Mouse (Mus musculus) spleen, adult 2 months (tissue): ENCODE data around the gene Angptl8. TPM values are rescaled to one million over a fixed set of nuclear protein-coding genes. Genes with fewer than 3 reads are reported as not detected.

Experiments
- DNase-seq, 2 experiments: peaks; one replicate each; pipeline versions ENCODE4 v3.0.0 to v3.0.0-alpha.2; 2012 to 2021; ENCODE audit warnings: low spot score in 2 of 2, low read depth in 1 of 2
- H3K27ac ChIP-seq: fragments of 200-500 bp; 2 replicates; pipeline ENCODE4 v1.5.1; 2012; ENCODE audit warnings: low read length, inconsistent platforms; ENCODE audit not compliant: insufficient read depth
- H3K27me3 ChIP-seq: fragments of 200-500 bp; 2 replicates; pipeline ENCODE4 v1.6.1; 2012; ENCODE audit warnings: mild to moderate bottlenecking, moderate library complexity, low read length, inconsistent platforms; ENCODE audit not compliant: control insufficient read depth, insufficient read depth
- H3K36me3 ChIP-seq: fragments of 200-500 bp; 2 replicates; pipeline ENCODE4 v1.6.1; 2012; ENCODE audit warnings: mild to moderate bottlenecking, low read length, inconsistent platforms; ENCODE audit not compliant: control insufficient read depth, insufficient read depth
- H3K4me1 ChIP-seq: fragments of 200-500 bp; 2 replicates; pipeline ENCODE4 v1.6.1; 2011; ENCODE audit warnings: inconsistent platforms; ENCODE audit not compliant: control insufficient read depth, insufficient read depth, insufficient read length
- H3K4me3 ChIP-seq: fragments of 200-500 bp; 2 replicates; pipeline ENCODE4 v1.5.1; 2011; ENCODE audit warnings: mild to moderate bottlenecking, inconsistent platforms; ENCODE audit not compliant: insufficient read depth, insufficient read length; ENCODE audit errors: extremely low read depth
- CTCF ChIP-seq: fragments of 200-500 bp; IDR thresholded peaks from 2 replicates; pipeline ENCODE4 v1.5.1; 2011; ENCODE audit warnings: mild to moderate bottlenecking, inconsistent platforms; ENCODE audit not compliant: insufficient read depth, insufficient read length, insufficient replicate concordance; ENCODE audit errors: extremely low read depth
- POLR2A ChIP-seq: fragments of 200-500 bp; IDR thresholded peaks from 2 replicates; pipeline ENCODE4 v1.6.1; 2011; ENCODE audit warnings: low read depth, low read length, inconsistent platforms
- WGBS: fragments of 180-500 bp; shearing (Covaris S2); methylation state at CpG from one replicate; pipeline ENCODE4 v1.1.7; 2018; 5-methylcytosine and 5-hydroxymethylcytosine counted together
- polyA plus RNA-seq: library from polyadenylated mRNA; depleted of rRNA; stranded (reverse); fragments of >200 nt; gene quantifications from 2 replicates; pipeline ENCODE4 v1.2.3, GENCODE M21; 2012

Gene Angptl8
- polyA plus RNA-seq, 1 experiment = 0.60 TPM

DNA sequence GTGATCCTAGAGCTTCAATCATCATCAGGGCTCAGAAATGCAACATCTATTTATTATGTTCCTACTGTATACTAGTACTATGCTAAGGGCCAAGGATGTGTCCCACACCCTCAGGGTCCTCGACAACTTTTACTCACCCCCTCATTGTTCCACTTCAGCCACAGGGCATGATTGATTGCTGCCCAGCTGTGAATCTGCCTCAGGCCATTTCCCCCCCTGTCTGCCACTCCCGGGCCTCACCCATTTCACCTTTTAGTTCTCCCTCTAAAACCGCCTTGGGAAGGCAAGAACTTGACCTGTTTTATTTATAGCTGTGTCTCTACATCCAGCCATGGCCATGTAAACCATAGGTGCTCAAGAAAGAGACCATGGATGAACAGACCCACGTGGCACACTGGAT is 11.4 kb upstream of the Angptl8 start:
- no peaks in the 10 kb centered on the region for H3K36me3 ChIP-seq
- H3K27ac ChIP-seq = no peak overlapping the region
- H3K27me3 ChIP-seq = no peaks in the 10 kb centered on the region
- H3K4me1 ChIP-seq = no peaks in the 10 kb centered on the region
- H3K4me3 ChIP-seq = no peak overlapping the region
- 70% methylated on average over 4 of the region's 4 CpGs for WGBS
- TF ChIP-seq POLR2A = no peak
- TF ChIP-seq CTCF = no peak
- no peak for DNase-seq

DNA sequence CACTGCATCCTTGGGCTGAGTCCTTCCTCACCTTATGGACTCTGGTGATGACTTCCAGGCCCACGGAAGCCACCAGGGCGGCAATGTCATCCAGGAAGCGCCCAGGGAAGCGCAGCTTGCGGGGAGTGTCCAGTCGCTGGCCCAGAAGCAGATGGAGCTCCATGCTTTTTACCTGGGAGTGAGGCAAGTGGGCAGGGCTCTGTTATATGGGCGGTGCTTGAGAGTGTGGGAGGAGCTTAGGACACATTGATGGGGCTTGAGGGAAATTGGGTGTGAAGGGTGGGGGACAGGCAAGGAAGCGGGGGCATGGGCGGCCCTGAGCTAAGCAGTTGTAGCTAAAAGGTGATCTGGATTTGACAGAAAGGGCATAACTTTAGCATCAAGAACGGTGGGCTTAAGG is 10.9 kb upstream of the Angptl8 start:
- Histone ChIP-seq H3K36me3 (no peaks in the 10 kb centered on the region), H3K27me3 (no peaks in the 10 kb centered on the region), H3K4me1 (no peaks in the 10 kb centered on the region), H3K4me3 (no peak overlapping the region), H3K27ac (no peak overlapping the region)
- WGBS = 88% methylated on average over 10 of the region's 10 CpGs
- DNase-seq = no peak
- TF ChIP-seq CTCF (no peak), POLR2A (no peak)

DNA sequence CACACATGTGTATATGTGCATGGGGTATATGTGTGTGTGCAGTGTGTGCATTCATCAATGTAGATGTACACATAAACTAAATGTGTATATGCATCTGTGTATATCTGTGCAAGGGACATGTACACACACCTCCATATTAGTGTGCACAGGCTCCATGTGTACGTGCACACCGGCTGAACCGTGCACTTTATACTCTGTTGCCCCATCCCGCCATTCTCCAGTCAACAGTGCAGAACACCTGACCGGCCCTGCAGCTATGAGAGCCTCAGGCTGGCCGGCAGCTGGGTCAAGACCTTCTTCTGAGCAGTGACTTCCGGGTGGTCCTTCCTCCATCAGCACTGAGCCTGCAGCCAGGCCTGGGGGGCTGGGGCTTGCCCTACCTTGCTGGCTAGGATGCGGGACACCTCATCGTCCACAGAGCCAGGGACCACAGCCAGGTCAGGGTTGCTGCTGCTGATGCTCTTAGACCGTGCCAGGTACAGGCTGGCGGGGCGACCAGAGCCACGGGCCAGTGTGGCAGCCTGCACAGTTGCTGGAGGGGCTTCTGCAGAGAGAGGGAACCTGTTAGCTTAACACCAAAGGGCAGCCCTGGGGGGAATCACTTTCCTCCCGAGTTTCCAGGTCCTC is 5.4 kb upstream of the Angptl8 start:
- Histone ChIP-seq H3K4me3 (no peak overlapping the region), H3K27ac (no peak overlapping the region), H3K4me1 (no peaks in the 10 kb centered on the region), H3K36me3 (no peaks in the 10 kb centered on the region), H3K27me3 (no peaks in the 10 kb centered on the region)
- no peak for DNase-seq
- TF ChIP-seq POLR2A = no peak
- no peak for TF ChIP-seq CTCF
- 92% methylated on average over 14 of the region's 14 CpGs for WGBS

DNA sequence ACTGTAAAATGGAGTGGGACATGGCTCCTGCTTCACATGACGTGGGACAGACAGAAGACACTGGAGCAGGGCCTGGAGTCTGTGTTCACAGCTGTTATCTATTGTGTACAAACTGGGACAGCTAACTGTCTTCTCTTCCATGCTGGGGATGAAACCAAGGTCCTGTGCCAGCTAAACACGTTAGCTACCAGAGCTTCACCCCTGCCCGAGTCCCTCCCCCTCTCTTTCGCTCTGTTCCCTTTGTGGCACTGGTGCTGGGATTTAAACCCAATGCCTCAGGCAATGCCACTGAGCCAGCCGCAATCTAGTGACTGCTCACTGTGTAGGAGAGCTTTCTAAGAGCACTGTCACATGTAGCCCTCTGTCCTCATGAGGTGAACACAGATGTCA is 4.9 kb upstream of the Angptl8 start:
- Histone ChIP-seq H3K27me3 (no peaks in the 10 kb centered on the region), H3K27ac (no peak overlapping the region), H3K4me1 (no peaks in the 10 kb centered on the region), H3K36me3 (no peaks in the 10 kb centered on the region), H3K4me3 (no peak overlapping the region)
- TF ChIP-seq CTCF (no peak), POLR2A (no peak)
- WGBS = 90% methylated on average over 5 of the region's 5 CpGs
- DNase-seq = no peak

DNA sequence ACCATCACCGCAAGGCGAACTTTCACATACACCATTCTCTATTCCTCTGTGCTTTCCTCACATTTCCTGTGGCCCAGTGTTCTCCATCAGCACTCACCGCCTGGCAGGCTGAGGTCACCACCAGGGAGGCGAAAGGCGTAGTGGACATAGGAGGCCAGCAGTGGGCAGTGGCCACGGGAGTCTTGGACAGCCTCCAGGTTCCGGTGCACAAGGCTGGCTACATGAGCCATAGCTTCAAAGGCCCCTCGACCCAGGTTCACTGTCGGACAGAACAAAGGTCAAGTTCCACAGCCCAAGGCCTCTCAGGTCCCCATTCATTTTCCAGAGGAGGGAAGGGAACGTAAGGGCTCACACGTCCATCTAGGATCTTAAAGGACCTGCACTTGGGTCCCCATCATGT is 4.4 kb upstream of the Angptl8 start:
- TF ChIP-seq POLR2A = no peak
- TF ChIP-seq CTCF = no peak
- 91% methylated on average over 11 of the region's 11 CpGs for WGBS
- DNase-seq = no peak

DNA sequence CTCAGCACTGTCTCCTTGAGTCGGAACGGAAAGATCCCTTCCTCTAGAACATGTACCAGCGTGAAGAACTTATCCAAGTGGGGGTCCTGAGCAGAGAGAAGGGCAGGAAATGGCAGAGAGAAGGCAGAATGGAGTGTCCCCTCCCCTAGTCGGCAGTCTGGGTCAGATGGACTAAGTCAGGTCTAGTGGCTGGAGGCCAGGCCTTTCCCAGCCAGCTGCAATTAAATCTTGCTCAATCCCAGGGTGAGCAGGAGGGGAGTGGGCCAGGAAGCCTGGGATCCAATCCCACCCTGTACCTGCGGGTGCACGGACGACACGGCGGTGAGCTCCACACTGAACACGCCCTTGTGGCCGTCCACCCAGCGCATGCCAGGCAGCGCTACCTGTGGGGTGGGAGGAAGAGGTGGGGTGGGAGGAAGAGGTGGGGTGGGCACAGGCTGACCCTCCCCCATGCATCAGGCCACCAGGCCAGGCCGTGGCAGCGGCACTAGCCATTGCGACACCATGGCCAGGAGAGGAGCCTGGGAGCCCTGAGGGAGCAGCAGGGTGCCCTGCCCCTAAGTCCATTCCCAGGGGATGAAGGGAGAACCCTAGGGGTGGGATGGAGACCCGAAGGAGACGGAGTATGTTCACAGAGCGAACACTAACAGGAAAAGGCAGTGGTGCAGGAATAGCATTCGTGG is 3.6 kb upstream of the Angptl8 start:
- DNase-seq = no peak
- H3K4me3 ChIP-seq = no peak overlapping the region
- WGBS = 92% methylated on average over 20 of the region's 20 CpGs

More for the DNA sequence above, 4.4 kb upstream of the Angptl8 start:
- H3K36me3 ChIP-seq = no peaks in the 10 kb centered on the region
- H3K4me1 ChIP-seq = no peaks in the 10 kb centered on the region
- no peaks in the 10 kb centered on the region for H3K27me3 ChIP-seq
- H3K27ac ChIP-seq = no peak overlapping the region
- no peak overlapping the region for H3K4me3 ChIP-seq

DNA sequence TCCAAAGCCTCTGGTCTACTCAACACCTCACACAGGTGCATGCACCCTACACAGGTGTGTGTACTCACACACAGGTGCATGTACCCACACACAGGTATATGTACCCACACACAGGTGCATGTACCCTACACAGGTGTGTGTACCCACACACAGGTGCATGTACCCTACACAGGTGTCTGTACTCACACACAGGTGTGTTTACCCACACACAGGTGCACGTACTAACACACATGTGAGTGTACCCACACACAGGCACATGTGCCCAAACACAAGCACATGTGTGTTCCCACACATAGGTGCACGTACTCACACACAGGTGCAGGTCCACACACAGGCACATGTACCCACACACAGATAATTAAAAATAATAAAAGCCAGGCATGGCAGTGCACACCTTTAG is 2.4 kb downstream of the Angptl8 start:
- no peak overlapping the region for H3K4me3 ChIP-seq
- H3K4me1 ChIP-seq = no peaks in the 10 kb centered on the region
- DNase-seq = no peak
- no peaks in the 10 kb centered on the region for H3K27me3 ChIP-seq
- 87% methylated on average over 2 of the region's 2 CpGs for WGBS
- TF ChIP-seq CTCF = no peak
- no peaks in the 10 kb centered on the region for H3K36me3 ChIP-seq
- H3K27ac ChIP-seq = no peak overlapping the region

More for the DNA sequence above, 3.6 kb upstream of the Angptl8 start:
- H3K36me3 ChIP-seq = no peaks in the 10 kb centered on the region
- H3K27ac ChIP-seq = no peak overlapping the region
- H3K27me3 ChIP-seq = no peaks in the 10 kb centered on the region
- no peaks in the 10 kb centered on the region for H3K4me1 ChIP-seq
- no peak for TF ChIP-seq CTCF
- no peak for TF ChIP-seq POLR2A
